11 mouse cellular contexts compared by ENCODE assay signal in the genomic region with DNA sequence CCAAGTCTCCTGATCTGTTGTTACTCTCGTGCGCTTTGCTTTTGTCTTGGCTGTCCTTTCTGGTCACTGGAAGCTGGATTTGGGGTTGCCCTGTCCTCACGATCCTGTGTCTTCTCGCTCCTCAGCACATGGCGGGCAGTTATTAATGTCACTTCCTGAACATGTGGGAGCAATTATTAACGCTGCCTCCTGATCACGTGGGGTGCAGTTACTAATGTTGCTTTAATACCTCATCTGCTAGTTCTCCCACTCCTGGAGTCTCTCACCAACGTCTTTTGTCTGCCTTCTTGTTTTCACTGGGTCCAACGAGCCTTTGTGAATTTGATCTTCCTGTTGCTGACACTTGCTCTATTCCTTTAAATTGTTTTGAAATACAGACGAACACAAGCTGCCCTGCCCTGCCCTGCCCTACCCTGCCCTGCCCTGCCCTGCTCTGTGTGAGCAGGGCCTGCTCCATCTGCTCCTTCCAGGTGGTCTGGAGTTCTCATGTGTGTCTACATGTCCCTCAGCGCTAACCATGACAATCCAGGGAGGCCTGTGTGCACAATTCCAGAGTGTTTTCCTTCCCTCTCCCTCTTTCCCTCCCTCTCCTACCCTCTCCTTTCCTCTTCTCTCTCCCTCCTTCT. TPM values are rescaled to one million over a fixed set of nuclear protein-coding genes. Genes with fewer than 3 reads are reported as not detected.
DNase-seq lines count a peak whose midpoint lies in the region; ATAC-seq lines count a peak whose summit lies in the region.
"Had no signal": no experiment of that assay in that cellular context is flagged by ENCODE, and none has a peak within 500 bp of the region (broad histone marks: within the 10 kb centered on the region; RNA-seq: fewer than 3 reads in every experiment).

No protein-coding gene starts in this region.

- peaks cover 38% of the 10 kb centered on the region for H3K36me3 ChIP-seq in megakaryocyte, embryonic 14.5 days (replicated peaks; ENCODE audit: low read length)
- H3K36me3 ChIP-seq in hindbrain, embryonic 12.5 days: no peaks in the 10 kb centered on the region
- no peaks in the 10 kb centered on the region for H3K36me3 ChIP-seq in neural tube, embryonic 15.5 days
- H3K36me3 ChIP-seq: heart, embryonic 15.5 days had no signal

- peak; percentile 51 to 57 for DNase-seq in kidney, postnatal 25 days
- no peak for DNase-seq in frontal cortex, postnatal 10 days (ENCODE audit: low spot score in 2 of 2)
- DNase-seq in gastrocnemius, postnatal 14 days: no peak
- DNase-seq in left cerebral cortex, postnatal 10 days (ENCODE audit: extremely low spot score in 1 of 2, low spot score in 2 of 2): no peak
- DNase-seq: thymus, adult 2 months had no signal

- no peak for ATAC-seq in megakaryocyte, adult 5-6 weeks (ENCODE audit: poor library complexity, severe bottlenecking)
- no peak for ATAC-seq in hindbrain, embryonic 12.5 days (ENCODE audit: low FRiP score)
- ATAC-seq in neural tube, embryonic 15.5 days (ENCODE audit: low FRiP score): no peak
- ATAC-seq: Patski had no signal

- no peaks in the 10 kb centered on the region for H3K27me3 ChIP-seq in megakaryocyte, embryonic 14.5 days (replicated peaks)
- H3K27me3 ChIP-seq in hindbrain, embryonic 12.5 days: no peaks in the 10 kb centered on the region
- no peaks in the 10 kb centered on the region for H3K27me3 ChIP-seq in neural tube, embryonic 15.5 days (replicated peaks)
- H3K27me3 ChIP-seq: heart, embryonic 15.5 days; Patski had no signal

- H3K4me1 ChIP-seq in megakaryocyte, embryonic 14.5 days: peaks cover 91% of the 10 kb centered on the region
- H3K4me1 ChIP-seq in hindbrain, embryonic 12.5 days: peaks cover 25% of the 10 kb centered on the region
- H3K4me1 ChIP-seq in neural tube, embryonic 15.5 days: peaks cover 32% of the 10 kb centered on the region

- no peak overlapping the region for H3K9ac ChIP-seq in hindbrain, embryonic 12.5 days
- peak overlapping the region; percentile 23; the same call in 1 of the 2 replicates for H3K9ac ChIP-seq in neural tube, embryonic 15.5 days (replicated peaks)
- H3K9ac ChIP-seq: heart, embryonic 15.5 days had no signal

- 0 out of 2 replicates have a peak overlapping the region, but pooled peaks have one; percentile 0 for H3K4me2 ChIP-seq in hindbrain, embryonic 12.5 days (replicated peaks)
- peak overlapping the region; percentile 18; the same call in 1 of the 2 replicates for H3K4me2 ChIP-seq in neural tube, embryonic 15.5 days
- H3K4me2 ChIP-seq: heart, embryonic 15.5 days had no signal

- intact Hi-C loops in gastrocnemius, postnatal 14 days (cut with DNase I; ENCODE audit: low total_unique reads): no loop called here
- intact Hi-C loops in left cerebral cortex, postnatal 10 days (cut with DNase I): no loop called here

- H3K9me3 ChIP-seq in megakaryocyte, embryonic 14.5 days: no peaks in the 10 kb centered on the region
- H3K9me3 ChIP-seq in hindbrain, embryonic 12.5 days (replicated peaks): no peaks in the 10 kb centered on the region
- H3K9me3 ChIP-seq in neural tube, embryonic 15.5 days (replicated peaks): no peaks in the 10 kb centered on the region
- H3K9me3 ChIP-seq: heart, embryonic 15.5 days had no signal

- H3K27ac ChIP-seq in hindbrain, embryonic 12.5 days: peak overlapping the region; percentile 46
- H3K27ac ChIP-seq in neural tube, embryonic 15.5 days (replicated peaks): peak overlapping the region; percentile 67; the same call in 1 of the 2 replicates
- H3K27ac ChIP-seq: heart, embryonic 15.5 days had no signal

- 34% methylated on average over 11 of the region's 11 CpGs for WGBS in hindbrain, embryonic 12.5 days
- 33% methylated on average over 11 of the region's 11 CpGs for WGBS in neural tube, embryonic 15.5 days

- peak overlapping the region; percentile 53 for H3K4me3 ChIP-seq in megakaryocyte, embryonic 14.5 days (replicated peaks)
- no peak overlapping the region for H3K4me3 ChIP-seq in hindbrain, embryonic 12.5 days
- H3K4me3 ChIP-seq in neural tube, embryonic 15.5 days (replicated peaks): no peak overlapping the region
- H3K4me3 ChIP-seq: heart, embryonic 15.5 days had no signal

RNA-seq across cellular contexts. Expression of a gene that starts 16.2 kb away (rescaled TPM):
- 56.0 and 121 TPM in 2 replicates for polyA plus RNA-seq in megakaryocyte, embryonic 14.5 days (2012; ENCODE audit: insufficient read depth, low replicate concordance)
- total RNA-seq in megakaryocyte, adult 5-6 weeks (2015): 34.1 and 34.5 TPM in 2 replicates
- 17.0 and 18.8 TPM in 2 replicates for total RNA-seq in megakaryocyte, adult 5-6 weeks (2017)
- 126 and 138 TPM in 2 replicates for polyA plus RNA-seq in hindbrain, embryonic 12.5 days (2016; fragmentation: Nextera tagmentation; extraction: Ambion mirVana)
- 47.6 and 54.5 TPM in 2 replicates for polyA plus RNA-seq in neural tube, embryonic 15.5 days (2015; fragmentation: Nextera tagmentation; extraction: Ambion mirVana)
- 10 to 100 TPM; 27.1 to 27.9 TPM for total RNA-seq in gastrocnemius, postnatal 14 days (2021)
- total RNA-seq in left cerebral cortex, postnatal 10 days (2021): 10 to 100 TPM; 65.1 to 71.4 TPM

RNA-seq across cellular contexts. Expression of a gene that starts 52.3 kb away (rescaled TPM):
- polyA plus RNA-seq in megakaryocyte, embryonic 14.5 days (2012; ENCODE audit: insufficient read depth, low replicate concordance): 1.4 and 1.8 TPM in 2 replicates
- total RNA-seq in megakaryocyte, adult 5-6 weeks (2015): 0.52 and 1.2 TPM in 2 replicates
- 0.55 and 0.85 TPM in 2 replicates for total RNA-seq in megakaryocyte, adult 5-6 weeks (2017)
- 0.93 and 1.5 TPM in 2 replicates for polyA plus RNA-seq in hindbrain, embryonic 12.5 days (2016; fragmentation: Nextera tagmentation; extraction: Ambion mirVana)
- 2.0 and 3.0 TPM in 2 replicates for polyA plus RNA-seq in neural tube, embryonic 15.5 days (2015; fragmentation: Nextera tagmentation; extraction: Ambion mirVana)
- not detected for total RNA-seq in gastrocnemius, postnatal 14 days (2021)
- 1 to 10 TPM; 1.1 to 1.5 TPM for total RNA-seq in left cerebral cortex, postnatal 10 days (2021)
- polyA plus RNA-seq: Patski had no signal

Comparison
In these comparisons a context has a peak if more than half of its experiments do, and no peak if none do; other contexts are left out.
1. DNase-seq: peak in kidney, postnatal 25 days (2 of 2); none in frontal cortex, postnatal 10 days (0 of 2), gastrocnemius, postnatal 14 days (single experiment) and left cerebral cortex, postnatal 10 days (0 of 2).